Mouse (Mus musculus) lung, adult 2 months (tissue): Measurements from ENCODE around the gene Atat1.

ENCODE experiments used
- CTCF ChIP-seq: fragments of 200-500 bp; IDR thresholded peaks from 2 replicates; pipeline ENCODE4 v1.5.1; 2011; ENCODE audit warnings: mild to moderate bottlenecking, low read length, control low read depth; ENCODE audit not compliant: insufficient read depth
- POLR2A ChIP-seq: fragments of 200-500 bp; IDR thresholded peaks from 2 replicates; pipeline ENCODE4 v1.6.1; 2011; ENCODE audit warnings: low read depth, mild to moderate bottlenecking, control low read depth, low read length, borderline replicate concordance; ENCODE audit errors: extremely low read depth

DNA sequence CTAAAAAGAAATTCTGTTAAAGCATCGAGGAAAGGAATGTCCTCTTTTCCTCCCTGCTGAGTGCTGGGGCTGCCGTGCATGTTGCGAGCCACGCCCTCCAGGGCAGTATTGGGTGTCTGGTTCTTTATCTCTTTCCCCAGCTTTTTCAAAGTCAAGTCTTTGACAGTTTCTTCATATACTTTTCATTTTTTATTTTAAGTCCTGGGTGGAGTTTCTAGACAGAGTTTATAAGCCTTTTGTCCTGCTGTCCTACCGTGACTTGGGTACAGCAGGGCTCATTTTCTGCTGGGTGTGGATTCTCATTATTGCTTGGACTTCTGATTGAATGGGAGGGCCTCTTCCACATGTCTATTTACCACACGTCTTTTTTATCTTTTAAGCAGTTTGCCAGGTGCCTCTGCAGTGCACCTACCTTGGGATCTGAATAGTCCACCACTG lies 10.0 kb upstream of the Atat1 start:
- no peak for TF ChIP-seq CTCF
- TF ChIP-seq POLR2A = peak; percentile 32; the same call in 1 of the 2 replicates
